Mouse (Mus musculus) gonadal fat pad, adult 2 months (tissue): ENCODE results near the gene Grasp. TPM values are rescaled to one million over a fixed set of nuclear protein-coding genes. Genes with fewer than 3 reads are reported as not detected.

ENCODE experiments used
- DNase-seq: peaks from one replicate; pipeline ENCODE4 v3.0.0-alpha.2; 2012; ENCODE audit warnings: low read depth
- polyA plus RNA-seq: library from polyadenylated mRNA; depleted of rRNA; stranded (reverse); fragments of >200 nt; gene quantifications from 2 replicates; pipeline ENCODE4 v1.2.3, GENCODE M21; 2012

The Grasp gene
- polyA plus RNA-seq, 1 experiment = 6.9 TPM

DNA sequence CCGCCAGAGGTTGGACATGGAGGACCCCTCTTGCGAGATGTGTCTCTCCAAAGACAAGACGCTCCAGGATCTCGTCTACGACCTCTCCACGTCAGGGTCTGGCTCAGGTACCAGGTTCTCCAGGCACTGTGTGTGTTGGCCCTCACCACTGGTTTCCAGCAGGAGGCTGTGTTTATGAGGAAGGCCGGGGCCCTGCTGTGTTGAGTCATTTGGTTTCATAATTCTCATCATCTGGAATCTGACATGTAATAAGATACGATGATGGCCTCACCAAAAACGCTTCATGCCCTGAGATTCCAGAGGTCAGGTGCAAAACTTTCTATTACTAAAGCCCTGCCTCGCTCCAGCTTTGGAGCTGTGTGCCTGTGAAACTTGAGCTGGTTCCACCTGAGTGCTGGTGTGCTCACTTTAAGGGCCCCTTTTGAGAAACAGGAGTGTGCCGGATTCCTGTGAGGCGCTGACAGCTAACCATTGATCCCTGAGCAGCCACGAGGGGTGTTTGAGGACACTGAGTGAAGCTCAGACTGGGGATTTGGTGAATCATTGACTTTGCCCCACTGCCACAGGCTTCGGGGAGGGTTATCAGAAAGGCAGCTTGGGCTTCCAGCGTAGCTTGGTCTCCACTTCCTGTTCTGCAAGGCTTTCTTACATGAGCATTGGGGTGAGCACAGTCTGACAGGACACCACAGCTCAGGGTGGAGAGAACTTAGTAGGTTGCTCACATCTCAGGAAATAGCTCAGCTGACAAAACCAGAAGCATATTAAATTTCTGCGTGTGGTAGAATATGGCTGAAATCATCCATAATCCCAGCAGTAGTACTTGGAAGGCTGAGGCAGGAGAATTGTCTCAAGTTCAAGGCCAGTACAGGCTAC, 28.8 kb upstream of the Grasp start:
- no peak for DNase-seq

DNA sequence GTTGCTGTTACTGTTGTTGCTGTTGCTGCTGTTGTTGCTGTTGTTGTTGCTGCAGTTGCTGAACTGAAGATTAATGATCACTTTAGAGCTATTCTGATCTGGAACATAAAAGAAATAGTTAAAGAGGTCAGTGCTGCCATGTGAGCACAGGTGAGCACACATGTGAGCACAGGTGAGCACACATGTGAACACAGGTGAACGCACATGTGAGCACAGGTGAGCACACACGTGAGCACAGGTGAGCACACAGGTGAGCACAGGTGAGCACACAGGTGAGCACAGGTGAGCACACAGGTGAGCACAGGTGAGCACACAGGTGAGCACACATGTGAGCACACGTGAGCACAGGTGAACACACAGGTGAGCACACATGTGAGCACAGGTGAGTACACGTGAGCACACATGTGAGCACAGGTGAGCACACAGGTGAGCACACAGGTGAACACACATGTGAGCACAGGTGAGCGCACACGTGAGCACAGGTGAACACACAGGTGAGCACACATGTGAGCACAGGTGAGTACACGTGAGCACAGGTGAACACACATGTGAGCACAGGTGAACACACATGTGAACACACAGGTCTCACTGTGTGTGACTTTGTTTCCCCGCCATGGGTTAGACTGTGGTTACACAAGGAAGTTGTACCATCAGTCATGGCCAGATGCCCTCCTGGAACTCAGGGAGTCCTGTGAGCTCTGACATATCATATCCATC, 27.8 kb upstream of the Grasp start:
- DNase-seq = no peak

DNA sequence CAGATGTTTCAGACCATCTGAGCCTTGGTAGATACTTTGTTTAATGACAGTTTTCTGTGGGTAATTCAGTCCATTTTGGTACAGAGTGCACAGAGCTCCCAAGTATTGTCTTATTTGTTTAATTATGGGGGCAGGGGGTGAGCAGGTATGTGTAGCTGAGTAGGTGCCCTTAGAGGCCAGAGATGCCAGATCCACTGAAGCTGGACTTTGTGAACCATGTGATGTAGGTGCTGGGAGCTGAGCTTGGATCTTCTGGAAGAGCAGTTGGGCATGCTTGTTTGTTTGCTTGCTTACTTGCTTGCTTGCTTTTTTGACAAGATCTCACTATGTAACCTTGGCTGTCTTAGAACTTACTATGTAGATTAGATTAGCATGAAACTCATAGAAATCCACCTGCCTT, 27.0 kb upstream of the Grasp start:
- DNase-seq = no peak

DNA sequence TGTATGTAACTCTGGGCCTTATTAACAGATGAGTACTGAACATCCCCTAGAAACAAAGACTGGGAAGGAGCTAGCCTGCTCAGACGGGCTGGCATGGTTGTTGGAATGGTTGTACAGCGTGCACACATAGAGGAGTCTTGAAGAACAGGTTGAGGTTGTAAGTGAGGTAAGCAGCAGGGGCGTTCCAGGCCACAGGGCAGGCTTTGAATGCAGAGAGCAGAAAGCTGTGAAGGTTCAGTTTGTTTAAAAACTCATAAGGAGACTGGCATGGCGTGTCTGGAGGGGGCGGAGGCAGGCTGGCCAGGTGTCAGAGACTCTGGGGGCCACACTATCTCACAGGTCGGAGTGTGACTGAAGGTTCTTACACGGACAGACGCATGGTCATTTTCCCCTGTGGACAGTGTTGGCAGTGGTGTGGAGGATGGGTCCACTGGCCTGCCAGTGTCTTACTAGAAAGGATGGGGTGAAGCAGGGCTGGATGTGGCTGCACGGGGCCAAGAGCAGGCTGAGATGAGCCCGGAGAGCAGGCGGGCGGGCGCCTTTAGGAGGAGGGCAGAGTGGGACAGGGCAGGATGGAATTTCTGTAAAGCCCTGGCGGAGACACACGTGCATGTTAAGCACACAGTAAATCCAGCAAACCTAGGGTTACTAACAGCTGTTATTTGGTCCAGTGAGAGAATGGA, 26.4 kb upstream of the Grasp start:
- DNase-seq = no peak

DNA sequence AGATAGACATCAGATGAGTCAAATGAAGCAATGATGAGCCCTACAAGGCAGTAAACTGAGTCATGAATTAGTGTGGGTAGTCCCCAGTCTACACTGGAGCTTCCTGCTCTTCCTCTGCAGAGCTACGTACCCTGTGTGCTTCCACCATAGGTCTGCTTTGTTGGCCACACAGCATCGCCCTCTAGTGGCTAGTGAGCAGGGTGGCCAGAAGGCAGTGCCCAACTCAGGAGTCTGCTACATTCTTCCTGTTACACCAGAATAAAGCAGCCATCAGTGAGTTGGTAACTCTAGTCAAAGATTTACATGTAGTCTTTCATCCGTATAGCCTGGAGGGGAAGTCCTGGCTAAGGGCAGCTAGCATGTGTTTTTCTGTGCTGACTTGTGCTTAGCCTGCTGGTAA, 25.8 kb upstream of the Grasp start:
- DNase-seq = no peak

DNA sequence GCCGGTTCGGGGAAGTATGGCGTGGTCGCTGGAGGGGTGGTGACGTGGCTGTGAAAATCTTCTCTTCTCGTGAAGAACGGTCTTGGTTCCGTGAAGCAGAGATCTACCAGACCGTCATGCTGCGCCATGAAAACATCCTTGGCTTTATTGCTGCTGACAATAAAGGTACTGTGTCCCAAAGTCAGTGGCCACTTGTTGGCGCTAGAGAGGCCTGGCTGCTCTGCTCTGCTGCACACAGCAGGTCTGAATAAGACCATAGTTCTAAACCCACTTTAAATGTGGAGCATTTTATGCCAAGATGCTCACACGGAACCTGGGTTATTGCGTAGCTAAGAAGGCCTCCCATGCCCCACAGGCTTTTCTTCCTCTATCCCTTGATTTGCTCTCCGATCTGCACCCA, 25.1 kb upstream of the Grasp start:
- DNase-seq = no peak

DNA sequence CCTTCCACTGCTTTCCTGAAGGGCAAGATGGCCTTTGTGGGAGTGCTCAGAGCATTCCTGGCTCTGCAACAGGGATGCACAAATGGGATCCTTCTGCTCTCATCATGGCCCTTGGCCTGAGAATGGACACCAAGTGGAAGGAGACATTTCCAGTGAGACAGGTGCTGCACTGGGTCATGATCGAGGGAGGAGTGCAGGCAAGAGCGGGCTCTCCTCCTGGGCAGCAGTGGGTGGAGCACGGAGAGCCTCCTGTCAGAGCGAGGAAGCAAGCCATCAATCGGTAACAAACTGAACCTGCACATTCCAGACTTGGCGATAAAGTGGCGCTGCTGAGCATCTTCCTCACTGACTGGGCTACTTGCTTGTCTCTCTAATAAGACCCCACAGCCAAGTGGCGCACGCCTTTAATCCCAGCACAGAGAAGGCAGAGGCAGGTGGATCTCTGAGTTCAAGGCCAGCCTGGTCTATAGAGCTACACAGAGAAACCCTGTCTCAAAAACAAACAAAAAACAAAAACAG, 23.2 kb upstream of the Grasp start:
- DNase-seq = no peak

DNA sequence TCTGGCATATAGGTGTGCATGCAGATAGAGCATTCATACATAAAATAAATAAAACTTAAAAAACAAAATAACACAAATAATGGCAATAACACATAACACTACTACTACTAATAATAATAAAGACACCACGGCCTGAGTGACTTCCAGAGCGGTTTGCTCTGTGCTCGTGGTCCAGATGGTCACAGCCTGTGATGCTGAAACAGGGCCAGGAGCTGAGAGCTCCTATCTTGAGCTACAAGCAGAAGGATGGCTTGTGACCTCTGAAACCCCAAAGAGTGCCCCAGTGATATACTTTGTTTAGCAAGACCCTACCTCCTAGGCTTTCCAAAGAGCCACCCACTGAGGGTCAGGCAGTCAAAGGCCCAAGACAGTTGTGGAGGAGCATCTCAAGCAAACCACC, 22.6 kb upstream of the Grasp start:
- DNase-seq = no peak

DNA sequence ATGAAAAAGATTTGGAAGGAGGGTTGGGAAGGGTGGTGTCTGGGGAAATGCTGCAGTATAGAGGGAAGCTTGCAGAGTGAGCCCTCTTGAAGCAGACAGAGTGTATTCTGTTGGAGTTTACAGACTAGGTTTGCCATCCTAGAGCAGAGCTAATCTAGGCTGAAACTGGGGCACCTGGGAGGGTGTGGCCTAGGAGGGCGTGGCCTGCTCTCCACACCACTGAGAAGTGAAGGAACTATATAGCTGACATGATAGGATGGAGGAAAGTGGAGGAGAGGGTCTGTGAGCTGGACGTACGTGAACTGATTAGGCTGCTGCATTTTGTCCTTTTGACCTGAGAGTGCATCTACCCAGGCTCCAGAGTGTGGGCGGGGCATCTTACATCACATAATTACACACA, 20.3 kb upstream of the Grasp start:
- DNase-seq = no peak

DNA sequence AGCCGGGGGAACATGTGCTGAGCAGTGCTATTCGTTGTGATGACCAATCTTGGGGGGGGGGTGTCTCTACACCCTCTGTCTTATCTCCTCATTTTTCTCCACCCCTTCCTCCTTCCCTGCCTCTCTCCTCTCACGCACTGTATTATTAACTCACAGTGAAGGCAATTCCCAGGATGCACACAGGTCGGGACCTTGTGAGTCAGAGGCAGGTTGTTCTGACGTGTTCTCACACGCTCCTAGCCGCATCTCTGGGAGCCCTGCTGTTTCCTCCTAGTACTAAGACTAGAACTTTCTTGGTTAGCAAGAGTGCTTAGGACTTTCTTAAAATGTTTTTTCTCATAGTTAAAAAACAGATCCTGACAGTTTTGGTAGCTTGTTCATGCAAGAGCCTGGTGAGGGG, 19.2 kb upstream of the Grasp start:
- no peak for DNase-seq

DNA sequence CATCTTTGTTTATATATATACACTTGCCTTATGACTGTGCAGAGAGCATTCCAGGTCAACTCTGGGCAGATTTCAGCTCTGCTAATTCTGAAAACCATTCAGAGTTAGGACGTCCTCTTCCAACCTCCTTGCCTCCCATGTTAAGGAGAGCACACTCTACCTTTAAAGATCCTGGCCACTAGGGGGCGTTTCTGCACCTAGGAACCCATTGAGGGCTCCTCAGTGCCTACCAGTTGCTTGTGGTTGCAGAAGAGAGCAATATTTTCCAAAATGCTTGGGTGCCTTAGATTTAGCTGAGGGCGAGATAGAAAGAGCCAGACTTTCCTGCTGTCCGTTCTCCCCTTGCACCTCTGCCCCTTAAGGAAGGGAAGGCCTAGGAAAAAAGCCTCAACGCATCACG, 13.8 kb upstream of the Grasp start:
- no peak for DNase-seq

DNA sequence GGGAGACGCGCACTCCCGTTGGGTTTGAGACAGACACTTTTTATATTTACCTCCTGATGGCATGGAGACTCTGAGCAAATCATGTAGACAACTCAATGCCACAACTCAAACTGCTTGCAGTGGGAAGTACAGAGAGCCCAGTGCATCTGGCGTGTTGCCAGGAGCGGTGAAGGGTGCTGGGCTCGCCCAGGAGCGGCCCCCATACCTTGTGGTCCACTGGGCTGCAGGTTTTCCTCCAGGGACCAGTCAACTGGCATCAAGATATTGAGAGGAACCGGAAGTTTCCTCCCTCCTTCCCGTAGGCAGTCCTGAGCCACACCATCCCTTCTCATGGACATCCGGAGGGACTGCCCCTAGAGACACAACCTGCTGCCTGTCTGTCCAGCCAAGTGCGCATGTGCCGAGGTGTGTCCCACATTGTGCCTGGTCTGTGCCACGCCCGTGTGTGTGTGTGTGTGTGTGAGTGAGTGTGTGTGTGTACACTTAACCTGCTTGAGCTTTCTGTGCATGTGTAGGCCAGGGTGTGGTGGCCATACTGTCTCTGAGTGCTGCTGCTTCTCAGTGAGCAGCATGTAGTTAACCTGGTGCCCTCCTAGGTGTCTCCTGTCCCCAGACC, 12.9 kb upstream of the Grasp start:
- DNase-seq = no peak

DNA sequence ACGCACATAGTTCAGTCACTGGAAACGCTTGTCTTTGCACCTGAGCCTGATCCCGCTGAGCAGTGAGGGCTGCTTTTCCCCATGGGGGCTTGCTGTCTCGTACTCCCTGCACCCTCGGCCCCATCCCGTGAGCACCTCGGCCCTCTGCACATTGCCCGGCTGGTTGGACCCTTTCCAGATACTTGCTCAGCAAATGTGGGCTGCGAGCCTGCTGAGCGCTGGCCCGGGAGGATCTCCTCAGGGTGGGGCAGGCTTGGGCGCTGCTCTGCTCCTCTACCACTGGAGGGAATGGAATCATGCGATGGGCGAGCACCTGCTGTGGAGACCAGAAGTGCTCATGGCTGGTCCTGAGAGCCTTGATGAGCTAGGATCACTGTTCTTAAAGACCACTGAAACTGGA, 11.6 kb upstream of the Grasp start:
- no peak for DNase-seq

DNA sequence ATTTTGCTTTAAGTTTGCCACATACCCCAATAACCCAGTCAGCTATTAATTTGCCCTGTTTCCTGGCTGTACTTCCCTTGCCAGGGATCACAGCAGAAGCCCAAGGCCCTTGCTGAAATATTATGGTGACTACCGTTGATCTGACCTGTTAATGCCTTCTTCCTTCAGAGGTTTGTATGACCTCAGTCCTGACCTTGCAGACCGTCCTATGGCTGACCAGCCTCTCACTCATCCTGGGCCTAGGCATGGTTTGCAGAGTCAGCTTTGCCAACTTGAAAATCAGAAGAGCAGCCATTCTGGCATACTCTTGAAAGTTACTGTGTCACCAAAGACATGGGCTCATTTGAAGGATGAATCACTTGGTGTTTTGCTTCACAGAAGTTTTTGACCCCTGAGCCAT, 8.9 kb upstream of the Grasp start:
- DNase-seq = no peak

DNA sequence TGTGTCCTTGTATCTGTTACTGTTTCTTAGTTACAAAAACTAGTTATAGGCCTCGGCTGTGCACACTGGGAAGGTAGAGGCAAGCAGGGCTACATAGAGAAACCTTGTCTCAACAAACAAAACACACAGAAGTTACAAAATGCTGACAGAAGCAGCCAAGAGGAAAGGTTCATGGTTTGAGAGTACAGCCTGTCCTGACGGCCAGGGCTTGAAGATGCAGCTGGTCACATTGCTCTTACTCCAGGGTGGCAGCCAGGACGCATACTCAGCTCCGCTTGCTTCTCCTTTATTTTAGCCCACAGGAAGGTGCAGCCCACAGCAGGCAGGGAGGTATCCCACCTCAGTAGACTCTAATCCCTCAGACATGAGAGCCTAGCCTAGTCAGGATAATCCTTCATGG, 8.0 kb upstream of the Grasp start:
- DNase-seq = no peak

DNA sequence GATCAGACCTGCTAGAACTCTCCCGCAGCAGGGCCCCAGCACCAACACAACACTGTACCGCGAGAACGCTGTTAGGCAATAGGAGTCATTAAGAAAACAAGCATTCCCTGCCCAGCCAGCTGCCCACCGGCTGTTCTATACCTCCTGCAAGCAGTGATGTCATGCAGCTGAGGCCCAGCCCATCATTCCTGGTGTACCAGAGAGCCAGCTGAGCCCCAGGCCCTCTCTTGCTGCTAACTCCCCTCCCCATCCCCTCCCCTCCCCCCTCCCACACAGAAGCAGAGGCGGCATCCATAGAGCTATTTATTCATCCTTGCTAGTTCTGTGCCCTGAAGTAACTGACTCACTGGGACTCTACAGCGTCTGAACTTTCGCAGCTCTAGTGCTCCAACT, 3.1 kb upstream of the Grasp start:
- DNase-seq = no peak

DNA sequence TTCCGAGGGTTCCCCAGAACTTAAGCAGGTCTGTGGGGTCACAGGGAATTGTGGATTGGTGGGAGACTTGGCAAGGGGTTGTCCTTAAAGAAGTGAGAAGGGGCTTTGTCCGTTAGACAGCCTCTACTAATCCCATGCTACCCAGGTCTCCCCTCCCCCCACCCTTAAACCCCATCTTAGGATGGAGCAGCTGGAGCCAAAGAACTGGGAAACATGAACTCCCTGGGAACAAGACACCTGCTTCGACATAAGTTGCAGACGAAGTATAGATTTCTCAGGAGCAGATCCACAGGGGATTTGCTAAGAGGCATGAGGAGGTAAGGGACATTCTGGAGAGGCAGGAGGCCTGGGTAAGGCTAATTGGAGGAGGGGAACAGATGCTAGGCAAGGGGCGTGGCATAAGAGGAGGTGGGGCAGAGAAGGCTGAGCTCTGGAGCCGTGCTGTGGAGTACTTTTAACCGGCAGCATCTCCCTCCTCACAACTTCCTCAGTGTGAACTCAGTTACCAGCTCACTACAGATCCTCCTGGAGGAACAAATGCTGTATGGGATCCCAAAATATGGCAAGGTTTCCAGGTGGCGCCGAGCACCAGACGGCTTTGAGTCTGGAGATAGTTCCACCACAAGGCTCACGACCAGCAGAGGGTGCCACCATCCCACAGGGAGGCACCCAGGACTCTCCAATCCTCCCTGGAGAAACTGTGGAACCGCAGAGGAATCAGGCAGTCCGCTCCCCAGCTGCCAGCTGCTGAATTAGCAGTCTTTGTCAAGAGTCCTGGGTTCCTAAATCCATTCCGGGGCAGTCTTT, 2.5 kb upstream of the Grasp start:
- DNase-seq = no peak

DNA sequence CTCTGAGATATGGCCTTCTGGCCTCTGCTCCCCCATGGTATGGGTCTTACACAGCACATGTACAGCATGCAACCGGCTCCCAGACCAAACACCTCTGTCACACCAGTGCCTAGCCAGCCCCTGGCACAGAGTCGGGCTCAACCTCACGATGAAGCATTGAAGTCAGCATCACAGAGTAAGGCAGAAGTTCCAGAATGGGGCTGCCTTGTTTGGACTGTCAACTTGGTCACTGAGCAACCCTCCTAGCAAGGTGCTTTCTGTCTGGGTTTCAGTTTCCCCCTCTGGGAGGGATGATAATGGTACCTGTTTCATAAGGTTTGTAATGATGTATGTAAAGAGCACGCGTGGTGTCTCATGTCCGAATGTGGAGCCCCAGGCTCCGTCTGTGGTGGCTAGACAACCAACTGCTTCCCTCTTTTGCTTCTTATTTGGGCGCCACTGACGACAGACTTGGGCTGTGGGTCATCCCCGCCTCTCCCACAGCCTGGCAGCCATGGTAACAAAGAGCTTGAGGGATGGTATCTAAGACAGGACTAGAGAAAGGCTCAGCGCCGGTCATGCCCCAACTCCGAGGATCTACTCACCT, 998 bp upstream of the Grasp start:
- no peak for DNase-seq

DNA sequence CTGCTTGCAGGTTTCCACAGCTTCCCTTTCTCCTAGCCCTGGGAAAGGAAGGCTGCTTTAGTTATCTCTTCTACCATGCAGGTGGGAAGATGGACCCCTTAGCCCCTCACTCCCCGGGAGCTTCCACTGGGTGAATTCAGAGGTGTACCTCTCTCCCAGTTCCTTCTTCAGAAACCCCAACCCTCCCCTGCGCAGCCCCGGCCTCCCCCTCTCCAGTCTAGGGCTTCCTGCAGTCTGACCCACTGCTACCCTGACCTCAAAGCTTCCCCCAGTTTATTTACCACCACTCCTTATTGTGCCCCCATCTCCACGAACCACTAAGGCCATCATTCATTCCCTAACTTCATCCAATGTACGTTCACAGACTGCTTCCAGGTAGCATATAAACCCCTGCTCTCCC, 392 bp upstream of the Grasp start:
- no peak for DNase-seq

DNA sequence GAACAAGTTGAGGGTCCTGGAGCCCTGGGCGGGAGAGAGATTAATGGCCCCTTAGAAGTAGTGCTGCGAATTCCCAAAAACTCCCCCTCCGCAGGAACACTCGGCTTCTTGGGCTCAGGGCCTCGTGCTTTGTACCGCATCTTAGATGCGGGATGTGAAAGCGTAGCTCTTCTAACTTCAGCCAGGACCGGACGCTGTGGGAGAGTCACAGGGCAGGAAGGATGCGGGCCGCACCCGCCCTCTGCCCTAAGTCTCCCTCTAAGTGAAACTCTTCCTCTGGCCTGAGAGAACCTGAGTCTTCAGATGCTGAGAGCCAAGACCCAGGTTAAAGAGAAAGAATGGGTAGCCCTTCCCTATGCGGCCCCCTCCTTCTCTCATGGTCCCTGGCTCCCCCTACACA, 989 bp downstream of the Grasp start:
- DNase-seq = no peak

DNA sequence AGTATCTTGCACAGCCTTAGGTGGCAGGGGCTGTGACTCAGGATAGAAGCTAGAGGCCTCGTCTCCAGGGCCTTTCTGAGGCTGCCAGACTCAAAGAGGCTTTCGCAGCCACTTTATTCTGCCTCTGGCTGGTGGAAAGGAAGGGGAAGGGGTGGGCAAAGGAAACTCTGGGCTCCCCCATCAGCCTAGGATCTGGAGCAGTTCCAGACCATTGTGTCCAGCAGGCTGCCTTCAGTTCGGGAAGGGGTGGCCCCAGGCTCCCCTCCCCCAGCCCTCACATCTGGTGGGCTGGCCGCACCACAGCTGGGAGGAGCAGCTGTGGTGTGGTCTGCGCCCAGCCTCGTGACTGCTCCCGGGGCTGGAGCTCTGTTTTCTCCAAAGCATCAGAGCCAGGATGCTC, 4.0 kb downstream of the Grasp start:
- no peak for DNase-seq
